Mouse (Mus musculus) gastrocnemius, postnatal 4 days (tissue): Measurements from ENCODE around the gene Mlkl. TPM values are rescaled to one million over a fixed set of nuclear protein-coding genes. Genes with fewer than 3 reads are reported as not detected.
"Not testable (repeated sequence)": the region's sequence is repeated elsewhere in the genome, so short reads cannot be mapped to it uniquely, and the experiment has no call there.

Experiments used
- DNase-seq, 2 experiments: peaks; one replicate each; pipeline ENCODE4 v3.0.0; 2021 to 2022; ENCODE audit warnings: low spot score in 2 of 2, mixed read lengths in 2 of 2
- total RNA-seq, 2 experiments: library from RNA; stranded (reverse); gene quantifications; 2 replicates each; pipeline ENCODE4 v1.2.3; 2021

Gene Mlkl
- total RNA-seq, 2 experiments from 2014 or later = 2.9 to 3.1 TPM

DNA sequence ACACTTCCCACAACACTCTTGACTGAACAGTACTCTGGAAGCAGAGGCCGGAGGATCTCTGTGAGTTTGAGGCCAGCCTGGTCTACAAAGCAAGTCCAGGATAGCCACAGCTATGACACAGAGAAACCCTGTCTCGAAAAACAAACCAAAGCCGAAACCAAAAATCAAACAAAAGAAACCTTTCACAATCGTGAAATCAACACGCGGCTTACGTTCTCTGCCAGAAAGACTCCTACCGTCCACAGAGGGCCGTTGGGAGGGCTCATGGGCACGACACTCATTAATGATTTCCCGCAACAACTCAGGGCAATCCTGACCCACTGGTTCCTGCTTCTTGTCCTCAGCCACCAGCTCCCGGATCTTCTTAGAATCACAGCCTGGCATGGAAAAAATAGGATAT lies 23.2 kb downstream of the Mlkl start:
- no peak for DNase-seq

DNA sequence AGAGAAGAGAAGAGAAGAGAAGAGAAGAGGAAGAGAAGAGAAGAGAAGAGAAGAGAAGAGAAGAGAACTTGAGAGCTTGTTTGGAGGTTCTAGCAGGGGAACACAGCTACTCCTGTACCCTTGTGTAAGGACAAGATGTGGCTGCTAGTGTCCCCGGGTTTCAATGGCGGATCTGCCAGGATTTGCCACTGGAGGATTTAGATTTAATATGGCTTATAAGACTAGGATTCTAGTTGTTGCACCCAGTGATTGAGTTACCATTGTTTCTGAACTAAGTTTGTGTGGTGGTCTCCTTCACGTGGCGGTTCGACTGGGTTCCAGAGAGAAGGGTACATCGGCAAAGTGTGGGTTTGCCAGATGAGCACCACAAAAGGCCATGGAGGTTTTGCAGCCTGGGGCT lies 24.0 kb downstream of the Mlkl start:
- DNase-seq = not testable (repeated sequence)

DNA sequence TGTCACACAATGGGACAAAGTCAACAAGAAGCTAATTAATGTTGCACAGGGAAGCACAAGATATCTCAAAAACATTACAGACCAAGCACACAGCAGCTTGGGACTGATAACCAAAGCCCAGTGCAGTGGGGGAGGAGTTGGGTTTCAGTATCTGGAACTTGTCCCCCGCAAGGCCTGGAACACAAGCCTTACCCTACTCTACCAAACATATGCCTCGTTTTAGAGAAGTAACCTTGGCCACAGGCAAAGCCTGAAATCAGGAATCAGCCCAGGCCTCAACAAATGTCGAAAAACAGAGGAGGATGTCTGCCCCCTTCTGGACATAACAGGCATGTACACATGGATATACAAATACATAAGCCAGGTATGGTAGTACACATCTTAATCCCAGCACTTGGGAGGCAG lies 25.2 kb downstream of the Mlkl start:
- DNase-seq = no peak

DNA sequence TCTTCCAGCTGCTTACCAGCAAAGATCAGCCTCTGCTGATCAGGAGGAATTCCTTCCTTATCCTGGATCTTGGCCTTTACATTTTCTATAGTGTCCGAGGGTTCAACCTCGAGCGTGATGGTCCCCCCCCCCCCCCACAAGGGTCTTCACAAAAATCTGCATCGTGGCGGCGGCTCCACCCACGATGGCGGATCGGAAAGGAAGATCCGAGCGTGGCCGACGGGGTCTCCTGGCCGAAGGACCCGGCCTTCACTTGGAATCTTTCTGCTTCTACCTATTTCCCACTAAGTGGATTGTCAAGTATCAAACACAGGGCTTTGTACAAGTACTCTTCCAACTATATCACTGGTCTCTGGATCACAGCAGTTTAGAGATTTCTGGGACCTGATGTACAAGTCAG lies 28.0 kb downstream of the Mlkl start:
- DNase-seq = not testable (repeated sequence)

- DNase-seq = no peak
These were observed 32.8 kb downstream of the Mlkl start for GRCm38 (mm10) chr8:111305031-111305730.

GRCm38 (mm10) chr8:111304359-111304758 lies 33.6 kb downstream of the Mlkl start:
- DNase-seq = no peak

GRCm38 (mm10) chr8:111303076-111303803 lies 34.7 kb downstream of the Mlkl start:
- not testable (repeated sequence) for DNase-seq

GRCm38 (mm10) chr8:111300597-111301546 lies 37.1 kb downstream of the Mlkl start:
- no peak for DNase-seq

- peak; percentile 94 to 95 for DNase-seq
These were observed 38.0 kb downstream of the Mlkl start, which contains the start of gene Rfwd3 for GRCm38 (mm10) chr8:111299821-111300568. Rfwd3 (minus strand) TSS chr8:111300222.

DNA sequence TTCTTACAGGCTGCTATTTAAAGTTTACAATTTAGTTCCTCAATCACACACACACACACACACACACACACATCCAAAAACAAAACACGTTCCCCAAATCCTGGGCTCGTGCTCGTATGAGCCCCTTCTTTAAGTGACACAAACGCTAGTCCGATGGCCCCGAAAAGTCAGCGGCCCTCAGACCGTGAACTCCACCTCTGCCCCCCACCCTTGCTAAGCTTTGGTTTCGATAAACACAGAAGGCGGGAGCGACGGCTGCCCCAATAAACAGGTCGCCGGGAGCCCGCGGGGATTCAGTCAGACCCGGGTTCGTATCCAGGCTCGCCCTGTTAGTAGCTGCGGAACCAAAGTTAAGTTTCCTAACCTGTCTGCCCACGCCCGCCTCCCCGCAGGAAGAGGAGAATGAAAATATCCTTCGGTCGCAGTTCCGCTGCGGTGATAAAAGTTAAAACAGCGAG lies 38.6 kb downstream of the Mlkl start:
- peak; percentile 35 to 57 for DNase-seq

DNA sequence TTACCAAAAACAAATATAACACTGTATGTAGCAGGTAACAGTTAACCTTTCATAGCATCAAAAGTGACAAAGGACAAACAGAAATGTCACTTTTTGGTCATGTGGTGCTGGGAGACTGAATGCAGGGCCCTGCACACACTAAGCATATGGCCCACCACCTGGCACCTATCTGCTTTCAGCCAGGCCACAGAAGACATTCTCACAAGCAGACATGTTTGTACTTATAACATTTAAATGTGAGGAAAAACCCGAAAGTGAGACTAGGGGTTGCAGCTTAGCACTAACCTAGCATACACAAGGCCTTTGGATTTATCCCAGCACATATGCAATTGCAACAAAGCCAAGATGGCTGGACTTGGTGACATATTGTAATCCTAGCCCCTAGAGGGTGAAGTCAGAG lies 40.0 kb downstream of the Mlkl start:
- DNase-seq = no peak

- DNase-seq = no peak
These were observed 46.2 kb downstream of the Mlkl start for GRCm38 (mm10) chr8:111291733-111292132.

DNA sequence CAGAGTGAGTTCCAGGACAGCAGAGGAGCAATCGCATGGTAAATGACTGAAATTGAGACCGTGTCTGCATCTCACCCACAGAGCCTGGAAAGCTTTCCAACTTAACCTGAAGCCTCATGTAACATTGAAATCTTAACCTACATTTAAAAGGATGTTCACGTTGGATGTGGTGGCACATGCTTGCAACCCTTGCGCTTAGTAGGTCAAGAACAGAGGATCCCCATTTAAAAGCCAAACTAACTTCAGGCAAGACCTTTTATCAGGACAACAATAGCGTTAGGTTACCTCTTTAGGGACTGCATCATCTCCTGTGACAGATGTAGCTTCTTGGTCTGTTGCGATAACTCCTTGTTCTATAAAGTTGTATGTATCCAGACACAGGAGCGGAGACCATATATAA lies 47.4 kb downstream of the Mlkl start:
- no peak for DNase-seq

GRCm38 (mm10) chr8:111285603-111286002 lies 52.4 kb downstream of the Mlkl start:
- no peak for DNase-seq

DNA sequence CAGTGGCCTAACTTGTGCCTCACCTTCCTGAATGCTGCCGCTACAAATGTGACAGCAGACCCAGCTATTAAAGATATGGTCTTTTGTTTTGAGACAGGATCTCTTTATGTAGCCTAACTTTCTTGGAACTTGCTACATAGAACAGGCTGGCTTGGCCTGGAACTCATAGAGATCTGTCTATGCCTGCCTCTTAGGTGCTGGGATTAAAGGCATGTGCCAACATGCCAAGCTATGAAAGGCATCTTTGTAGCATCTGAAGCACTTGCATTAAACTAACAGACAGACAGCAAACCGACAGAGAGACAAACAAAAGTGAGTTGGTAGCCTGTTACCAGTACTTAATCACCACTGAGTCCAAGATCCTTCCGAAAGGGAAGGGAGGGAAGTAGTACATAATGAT lies 55.9 kb downstream of the Mlkl start:
- no peak for DNase-seq

DNA sequence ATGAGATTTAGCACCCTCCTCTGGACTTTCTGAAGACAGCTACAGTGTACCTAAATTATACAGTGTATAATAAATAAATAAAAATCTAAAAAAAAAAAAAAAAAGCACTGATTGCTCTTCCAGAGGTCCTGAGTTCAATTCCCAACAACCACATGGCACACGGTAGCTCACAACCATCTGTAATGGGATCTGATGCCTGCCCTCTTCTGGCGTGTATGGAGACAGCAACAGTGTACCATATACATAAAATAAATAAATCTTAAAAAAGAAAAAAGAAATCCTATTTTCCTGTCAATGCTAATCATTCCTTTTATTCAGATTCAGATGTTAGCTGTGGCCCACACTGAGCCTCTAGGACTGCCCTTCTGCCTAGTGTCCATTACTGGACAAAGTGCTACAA lies 69.7 kb downstream of the Mlkl start:
- DNase-seq = no peak

- not testable (repeated sequence) for DNase-seq
These were observed 71.8 kb downstream of the Mlkl start for GRCm38 (mm10) chr8:111266161-111266560.

DNA sequence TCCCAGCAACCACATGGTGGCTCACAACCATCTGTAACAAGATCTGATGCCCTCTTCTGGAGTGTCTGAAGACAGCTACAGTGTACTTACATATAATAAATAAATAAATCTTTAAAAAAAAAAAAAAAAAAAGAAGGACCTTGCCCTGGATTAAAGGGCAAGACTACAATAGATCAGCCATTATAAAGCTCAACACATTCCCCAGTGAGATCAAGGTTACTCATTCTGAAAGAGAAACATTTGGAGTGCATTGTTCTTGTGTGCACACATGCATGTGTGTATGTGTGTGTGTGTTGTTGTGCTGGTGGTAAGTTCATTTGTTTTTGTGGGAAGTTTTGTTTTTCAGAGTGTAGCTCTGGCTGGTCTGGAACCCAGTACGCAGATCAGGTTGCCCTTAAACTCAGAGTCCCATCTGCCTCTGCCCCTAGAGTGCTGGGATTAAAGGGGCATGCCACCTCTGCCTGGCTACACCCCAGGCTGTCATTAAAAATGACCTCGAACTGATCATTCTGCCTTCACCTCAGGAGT lies 73.2 kb downstream of the Mlkl start:
- no peak for DNase-seq

DNA sequence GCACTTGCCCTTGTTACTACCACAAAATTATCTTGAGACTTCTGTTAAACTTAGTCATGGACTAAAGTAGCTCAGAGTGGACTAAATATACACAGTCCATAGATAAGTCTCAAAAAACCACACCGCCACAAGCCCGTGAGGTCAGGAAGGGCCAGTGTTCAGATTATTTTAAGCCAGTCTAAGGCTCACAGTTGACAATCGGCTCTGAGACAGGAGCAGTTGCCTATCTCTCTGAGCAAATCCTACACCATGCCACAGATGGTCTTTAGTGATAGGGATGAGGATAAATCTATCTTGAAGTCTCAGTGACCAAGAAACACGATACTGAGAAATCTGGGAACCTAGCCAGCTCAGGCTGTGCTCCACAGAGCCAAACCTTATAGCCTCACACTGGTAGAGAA lies 76.0 kb downstream of the Mlkl start:
- DNase-seq = no peak
